Mouse (Mus musculus) C2C12 (cell line): Measurements from ENCODE around the gene Disp2. TPM values are rescaled to one million over a fixed set of nuclear protein-coding genes. Genes with fewer than 3 reads are reported as not detected.

ENCODE experiments used
- H3K27me3 ChIP-seq: one replicate; pipeline ENCODE4 v1.6.1; 2011; ENCODE audit not compliant: control insufficient read depth, insufficient read depth, insufficient read length
- H3K36me3 ChIP-seq: one replicate; pipeline ENCODE4 v1.6.1; 2011; ENCODE audit not compliant: control insufficient read depth, insufficient read depth
- H3K4me3 ChIP-seq: one replicate; pipeline ENCODE4 v1.5.1; 2011; ENCODE audit warnings: mild to moderate bottlenecking, control low read depth; ENCODE audit not compliant: poor library complexity, insufficient read depth, severe bottlenecking
- H3K79me2 ChIP-seq: one replicate; pipeline ENCODE4 v1.6.1; 2011; ENCODE audit not compliant: control insufficient read depth, insufficient read depth
- H3K79me3 ChIP-seq: one replicate; pipeline ENCODE4 v1.6.1; 2011; ENCODE audit warnings: low read depth, control low read depth
- H3ac ChIP-seq: one replicate; pipeline ENCODE3; 2011; ENCODE audit warnings: low read depth; ENCODE audit not compliant: control insufficient read depth, insufficient read length
- CEBPB ChIP-seq: IDR thresholded peaks from one replicate; pipeline ENCODE4 v1.6.1; 2011; ENCODE audit warnings: low read depth, mild to moderate bottlenecking, control low read depth, moderate library complexity
- CTCF ChIP-seq: IDR thresholded peaks from one replicate; pipeline ENCODE4 v1.5.1; 2011; ENCODE audit not compliant: control insufficient read depth, insufficient read depth, insufficient read length
- FOSL1 ChIP-seq: IDR thresholded peaks from one replicate; pipeline ENCODE4 v1.8.0; 2011; ENCODE audit warnings: mild to moderate bottlenecking, low read length; ENCODE audit not compliant: poor library complexity, insufficient read depth, severe bottlenecking
- MAX ChIP-seq: IDR thresholded peaks from one replicate; pipeline ENCODE4 v1.6.1; 2011; ENCODE audit warnings: mild to moderate bottlenecking, control low read depth
- MYOD1 ChIP-seq: IDR thresholded peaks from one replicate; pipeline ENCODE4 v1.6.1; 2011; ENCODE audit warnings: low read depth; ENCODE audit not compliant: control insufficient read depth, insufficient read length
- MYOG ChIP-seq: IDR thresholded peaks from one replicate; pipeline ENCODE4 v1.6.1; 2011; ENCODE audit not compliant: control insufficient read depth, insufficient read length; ENCODE audit errors: extremely low read depth
- USF1 ChIP-seq: IDR thresholded peaks from one replicate; pipeline ENCODE4 v1.6.1; 2011; ENCODE audit warnings: low read depth, mild to moderate bottlenecking, control low read depth, moderate library complexity
- polyA plus RNA-seq: library from polyadenylated mRNA; unstranded; fragments of >200 nt; fragmentation: generic; extraction: Trizol; gene quantifications from one replicate; pipeline ENCODE4 v1.2.1, GENCODE M21; 2012; ENCODE audit warnings: missing spikeins

The Disp2 gene
- polyA plus RNA-seq, 1 experiment: 0.05 TPM

GRCm38 (mm10) chr2:118740341-118740740 is 39.2 kb upstream of the Disp2 start:
- H3K27me3 ChIP-seq: no peaks in the 10 kb centered on the region
- TF ChIP-seq USF1 (no peak), MAX (no peak), CEBPB (no peak), MYOD1 (no peak), MYOG (no peak), FOSL1 (no peak), CTCF (no peak)
- H3K4me3 ChIP-seq: no peak overlapping the region
- no peaks in the 10 kb centered on the region for H3K79me2 ChIP-seq
- H3K36me3 ChIP-seq: no peaks in the 10 kb centered on the region
- H3ac ChIP-seq: no peak overlapping the region
- no peaks in the 10 kb centered on the region for H3K79me3 ChIP-seq

DNA sequence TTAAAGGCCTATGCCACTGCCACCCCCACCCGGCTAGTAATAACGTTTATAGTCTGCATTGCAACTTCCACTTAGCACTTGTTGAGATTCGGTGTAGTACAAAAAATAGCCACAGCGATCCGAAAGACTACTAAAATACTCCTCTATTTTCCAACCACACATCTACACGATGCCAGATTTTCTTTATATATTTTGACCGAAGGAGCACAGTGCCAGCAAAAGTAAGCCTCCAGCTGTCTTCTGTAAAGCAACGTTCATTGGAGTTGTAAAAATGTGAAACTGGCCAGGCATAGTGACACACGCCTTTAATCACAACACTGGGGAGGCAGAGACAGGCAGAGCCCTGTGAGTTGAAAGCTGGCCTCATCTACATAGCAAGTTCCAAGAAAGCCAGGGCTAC is 38.3 kb upstream of the Disp2 start:
- H3ac ChIP-seq: no peak overlapping the region
- no peaks in the 10 kb centered on the region for H3K27me3 ChIP-seq
- no peaks in the 10 kb centered on the region for H3K36me3 ChIP-seq
- H3K79me3 ChIP-seq: peaks cover 1% of the 10 kb centered on the region
- H3K4me3 ChIP-seq: no peak overlapping the region
- peaks cover 4% of the 10 kb centered on the region for H3K79me2 ChIP-seq
- TF ChIP-seq CTCF (no peak), USF1 (no peak), MYOD1 (no peak), MYOG (no peak), FOSL1 (no peak)

GRCm38 (mm10) chr2:118743261-118743943 is 36.1 kb upstream of the Disp2 start:
- peaks cover 24% of the 10 kb centered on the region for H3K79me2 ChIP-seq
- H3K79me3 ChIP-seq: peaks cover 4% of the 10 kb centered on the region
- H3ac ChIP-seq: no peak overlapping the region
- no peaks in the 10 kb centered on the region for H3K27me3 ChIP-seq
- TF ChIP-seq CTCF (peak; percentile 13), CEBPB (no peak), USF1 (no peak), FOSL1 (no peak), MAX (no peak)
- no peak overlapping the region for H3K4me3 ChIP-seq
- H3K36me3 ChIP-seq: peaks cover 5% of the 10 kb centered on the region

GRCm38 (mm10) chr2:118744621-118745020 is 34.9 kb upstream of the Disp2 start:
- no peak for TF ChIP-seq MAX
- no peak for TF ChIP-seq CEBPB
- no peak for TF ChIP-seq CTCF
- TF ChIP-seq MYOD1: no peak
- TF ChIP-seq USF1: no peak
- no peak for TF ChIP-seq MYOG
- Histone ChIP-seq H3K4me3 (no peak overlapping the region), H3K36me3 (peaks cover 11% of the 10 kb centered on the region), H3K79me3 (peaks cover 4% of the 10 kb centered on the region), H3K27me3 (no peaks in the 10 kb centered on the region), H3K79me2 (peaks cover 24% of the 10 kb centered on the region), H3ac (no peak overlapping the region)

DNA sequence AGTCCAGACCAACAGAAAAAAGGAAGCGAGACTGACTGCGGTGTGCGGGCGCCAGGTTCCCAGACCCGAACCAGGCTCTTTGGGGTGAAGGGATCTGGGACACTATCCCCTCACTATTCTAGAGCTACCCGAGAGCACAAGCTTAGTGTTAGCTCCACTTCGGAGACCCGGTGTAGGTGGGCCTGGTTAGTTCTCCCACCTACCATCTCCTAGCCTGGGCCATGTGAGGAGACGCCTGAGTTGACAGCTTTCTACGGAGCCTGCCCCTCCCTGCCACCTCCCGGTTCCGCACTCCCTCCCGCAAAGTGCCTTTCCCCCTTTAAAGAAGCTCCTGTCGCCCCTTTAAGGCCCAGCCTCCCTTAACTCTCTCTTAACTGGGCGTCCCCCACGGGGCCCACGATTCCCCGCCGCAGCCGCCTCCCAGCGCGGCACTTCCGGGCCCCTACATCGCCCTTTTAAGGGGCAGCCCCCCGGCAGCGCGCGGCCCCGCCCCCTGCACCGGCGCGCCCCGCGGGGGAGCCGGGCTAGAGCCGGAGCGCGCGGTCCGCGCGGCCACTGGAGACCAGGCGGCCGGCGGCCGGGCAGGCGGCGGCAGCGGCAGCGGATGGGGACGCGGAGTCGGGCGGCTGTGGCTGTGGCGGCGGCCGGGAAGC is 34.2 kb upstream of the Disp2 start, which contains the start of gene Inafm2:
TSS of gene Inafm2 (plus strand) at position 527 of the 653 bp plus-strand sequence.
- no peak for TF ChIP-seq MYOG
- TF ChIP-seq MAX: peak; percentile 57
- peaks cover 11% of the 10 kb centered on the region for H3K36me3 ChIP-seq
- no peaks in the 10 kb centered on the region for H3K27me3 ChIP-seq
- peaks cover 4% of the 10 kb centered on the region for H3K79me3 ChIP-seq
- peak within 1 kb of the TSS; percentile 95 for H3ac ChIP-seq
- H3K79me2 ChIP-seq: peaks cover 24% of the 10 kb centered on the region
- H3K4me3 ChIP-seq: peak within 1 kb of the TSS; percentile 71
